8 mouse cellular contexts compared by ENCODE assay signal in the genomic region with DNA sequence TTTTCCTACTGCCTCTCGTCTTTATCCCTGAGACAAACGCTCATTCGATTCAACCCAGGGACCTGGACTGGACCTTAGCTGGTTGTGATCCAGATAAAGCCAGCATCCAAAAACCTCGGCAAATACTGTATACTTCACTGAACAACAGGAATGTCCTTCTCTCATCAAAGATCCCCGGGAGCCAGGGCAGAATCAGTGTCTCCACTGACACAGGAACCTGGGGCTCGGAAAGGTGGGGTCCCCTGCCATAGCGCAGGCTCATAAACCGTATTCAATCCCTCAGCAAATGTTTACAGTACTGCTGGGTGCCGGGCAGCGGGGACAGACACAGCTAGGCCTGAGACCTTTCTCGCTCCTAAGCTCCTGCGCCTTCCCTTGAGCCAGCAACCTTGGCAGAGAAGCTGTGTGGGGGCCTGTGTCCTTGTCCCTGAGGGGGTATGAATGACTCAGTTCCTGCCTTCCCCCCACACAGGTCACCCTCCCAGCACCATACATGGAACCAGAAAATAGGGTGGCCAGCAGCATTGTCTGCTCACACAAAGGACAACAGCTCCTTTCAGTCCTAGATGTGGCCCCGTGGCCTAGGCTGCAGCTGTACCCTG. TPM values are rescaled to one million over a fixed set of nuclear protein-coding genes. Genes with fewer than 3 reads are reported as not detected.
A peak's percentile ranks its signal among the peaks of the same experiment; 100 is the strongest.
DNase-seq lines count a peak whose midpoint lies in the region; ATAC-seq and TF ChIP-seq lines count a peak whose summit lies in the region.
"Had no signal": no experiment of that assay in that cellular context is flagged by ENCODE, and none has a peak within 500 bp of the region (broad histone marks: within the 10 kb centered on the region; RNA-seq: fewer than 3 reads in every experiment).

No protein-coding gene starts in this region.

- intact Hi-C loops in left cerebral cortex, postnatal 14 days (cut with DNase I): no loop called here
- intact Hi-C loops in left cerebral cortex, postnatal 10 days (cut with DNase I): no loop called here

- H3K4me1 ChIP-seq in hindbrain, embryonic 15.5 days (replicated peaks): peaks cover 14% of the 10 kb centered on the region; the same call in 1 of the 2 replicates
- peaks cover 20% of the 10 kb centered on the region for H3K4me1 ChIP-seq in neural tube, embryonic 13.5 days (replicated peaks)
- H3K4me1 ChIP-seq: limb, embryonic 13.5 days had no signal

- TF ChIP-seq POLR2A in brain, embryonic 14.5 days (IDR thresholded peaks at IDR 0.05; ENCODE audit: borderline replicate concordance, extremely low read depth, insufficient read depth, insufficient read length, poor library complexity, severe bottlenecking): no peak

- H3K4me2 ChIP-seq in hindbrain, embryonic 15.5 days: no peak overlapping the region
- no peak overlapping the region for H3K4me2 ChIP-seq in neural tube, embryonic 13.5 days
- H3K4me2 ChIP-seq: limb, embryonic 13.5 days had no signal

- 39% methylated on average over 13 of the region's 13 CpGs for WGBS in hindbrain, embryonic 15.5 days
- WGBS in neural tube, embryonic 13.5 days: 46% methylated on average over 13 of the region's 13 CpGs

- no peaks in the 10 kb centered on the region for H3K9me3 ChIP-seq in hindbrain, embryonic 15.5 days
- H3K9me3 ChIP-seq in neural tube, embryonic 13.5 days: no peaks in the 10 kb centered on the region
- H3K9me3 ChIP-seq: limb, embryonic 13.5 days had no signal

- TF ChIP-seq CTCF in brain, embryonic 14.5 days (IDR thresholded peaks at IDR 0.05; ENCODE audit: borderline replicate concordance, extremely low read depth, insufficient read depth, insufficient read length): no peak

- ATAC-seq in hindbrain, embryonic 15.5 days (ENCODE audit: low FRiP score, low read depth): no peak
- no peak for ATAC-seq in neural tube, embryonic 13.5 days (ENCODE audit: low read depth)
- ATAC-seq in activated CD4-positive, CD25-positive, alpha-beta regulatory T cell, adult 4 months: no peak

- no peak overlapping the region for H3K9ac ChIP-seq in hindbrain, embryonic 15.5 days
- no peak overlapping the region for H3K9ac ChIP-seq in neural tube, embryonic 13.5 days
- H3K9ac ChIP-seq: limb, embryonic 13.5 days had no signal

- no peaks in the 10 kb centered on the region for H3K27me3 ChIP-seq in hindbrain, embryonic 15.5 days
- no peaks in the 10 kb centered on the region for H3K27me3 ChIP-seq in neural tube, embryonic 13.5 days
- H3K27me3 ChIP-seq: limb, embryonic 13.5 days had no signal

- H3K27ac ChIP-seq in hindbrain, embryonic 15.5 days (replicated peaks): peak overlapping the region; percentile 39; the same call in 1 of the 2 replicates
- H3K27ac ChIP-seq in neural tube, embryonic 13.5 days (replicated peaks): peak overlapping the region; percentile 46
- H3K27ac ChIP-seq: limb, embryonic 13.5 days had no signal

- no peak overlapping the region for H3K4me3 ChIP-seq in hindbrain, embryonic 15.5 days
- H3K4me3 ChIP-seq in neural tube, embryonic 13.5 days: no peak overlapping the region
- H3K4me3 ChIP-seq: limb, embryonic 13.5 days had no signal

- H3K36me3 ChIP-seq in hindbrain, embryonic 15.5 days: no peaks in the 10 kb centered on the region
- peaks cover 21% of the 10 kb centered on the region for H3K36me3 ChIP-seq in neural tube, embryonic 13.5 days

- peak; percentile 46 for DNase-seq in left cerebral cortex, adult 11 months (ENCODE audit: low spot score)
- no peak for DNase-seq in left cerebral cortex, postnatal 14 days (ENCODE audit: low spot score in 2 of 2)
- DNase-seq in brain, embryonic 14.5 days (ENCODE audit: low read depth): peak; percentile 37
- no peak for DNase-seq in left cerebral cortex, postnatal 10 days (ENCODE audit: extremely low spot score in 1 of 2, low spot score in 2 of 2)

RNA-seq across cellular contexts. Expression of a gene that starts 23.1 kb away (rescaled TPM):
- total RNA-seq in left cerebral cortex, postnatal 14 days (2021): 10 to 100 TPM; 12.7 TPM
- polyA plus RNA-seq in brain, embryonic 14.5 days (2012; rRNA removed): 15.8 and 20.1 TPM in 2 replicates
- polyA plus RNA-seq in hindbrain, embryonic 15.5 days (2015; fragmentation: Nextera tagmentation; extraction: Ambion mirVana): 25.0 and 25.6 TPM in 2 replicates
- 21.3 and 21.8 TPM in 2 replicates for polyA plus RNA-seq in neural tube, embryonic 13.5 days (2015; fragmentation: Nextera tagmentation; extraction: Ambion mirVana)
- polyA plus RNA-seq in activated CD4-positive, CD25-positive, alpha-beta regulatory T cell, adult 4 months (2017; shearing (Covaris generic)): 100 to 1,000 TPM in 1 of 2 experiments, 10 to 100 TPM in 1; 96.5 to 113 TPM
- total RNA-seq in left cerebral cortex, postnatal 10 days (2021): 10 to 100 TPM; 11.0 to 15.2 TPM

Comparison
In these comparisons a context has a peak if more than half of its experiments do, and no peak if none do; other contexts are left out.
1. DNase-seq: peak in left cerebral cortex, adult 11 months (single experiment) and brain, embryonic 14.5 days (single experiment); none in left cerebral cortex, postnatal 14 days (0 of 2) and left cerebral cortex, postnatal 10 days (0 of 2).